ENCODE assay signal across 20 mouse cellular contexts in the genomic region with DNA sequence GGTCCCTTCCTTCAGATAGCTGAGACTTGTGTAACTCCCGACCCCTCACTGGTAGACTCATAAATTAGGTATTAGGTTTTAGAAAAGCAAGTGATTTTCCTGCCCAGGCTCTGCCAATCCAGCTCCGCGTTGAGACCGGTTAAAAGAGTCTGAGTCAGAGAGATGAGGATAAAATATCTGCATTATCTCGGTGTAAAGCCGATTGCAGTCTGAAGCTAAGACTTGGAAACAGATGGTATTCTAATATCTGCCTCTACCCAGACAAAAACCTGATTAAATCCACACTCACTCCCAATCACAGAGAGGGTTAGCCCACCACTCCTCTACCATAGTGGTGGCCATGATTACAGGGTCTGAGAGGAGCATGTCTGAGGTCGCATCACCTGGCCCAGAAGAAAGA.
DNase-seq lines count a peak whose midpoint lies in the region; ATAC-seq and TF ChIP-seq lines count a peak whose summit lies in the region.
"Had no signal": no experiment of that assay in that cellular context is flagged by ENCODE, and none has a peak within 500 bp of the region (broad histone marks: within the 10 kb centered on the region; RNA-seq: fewer than 3 reads in every experiment).

No protein-coding gene starts in this region.

- H3K9me3 ChIP-seq in hindbrain, embryonic 12.5 days (replicated peaks): no peaks in the 10 kb centered on the region
- H3K9me3 ChIP-seq in hindbrain, embryonic 14.5 days (ENCODE audit: control insufficient read depth, low read length): no peaks in the 10 kb centered on the region; the same call in 1 of the 2 replicates
- no peaks in the 10 kb centered on the region for H3K9me3 ChIP-seq in midbrain, embryonic 15.5 days
- no peaks in the 10 kb centered on the region for H3K9me3 ChIP-seq in midbrain, postnatal 0 days (ENCODE audit: low read length)
- H3K9me3 ChIP-seq: embryonic facial prominence, embryonic 13.5 days; forebrain, embryonic 13.5 days; intestine, embryonic 15.5 days had no signal

- no peaks in the 10 kb centered on the region for H3K4me1 ChIP-seq in heart, adult 2 months (ENCODE audit: control insufficient read depth, insufficient read depth, low read length)
- peaks cover 15% of the 10 kb centered on the region for H3K4me1 ChIP-seq in hindbrain, embryonic 12.5 days
- peaks cover 13% of the 10 kb centered on the region; the same call in 1 of the 2 replicates for H3K4me1 ChIP-seq in hindbrain, embryonic 14.5 days (replicated peaks; ENCODE audit: control insufficient read depth, insufficient read depth, low read length)
- peaks cover 11% of the 10 kb centered on the region for H3K4me1 ChIP-seq in midbrain, embryonic 15.5 days
- H3K4me1 ChIP-seq in midbrain, postnatal 0 days (ENCODE audit: insufficient read depth, low read length): no peaks in the 10 kb centered on the region; the same call in 1 of the 2 replicates

- no peak for TF ChIP-seq POLR2A in heart, adult 2 months (IDR thresholded peaks at IDR 0.05; ENCODE audit: insufficient read depth, low read depth, low read length)

- H3K27ac ChIP-seq in heart, adult 2 months: no peak overlapping the region
- peak overlapping the region; percentile 23; the same call in 1 of the 2 replicates for H3K27ac ChIP-seq in hindbrain, embryonic 12.5 days
- no peak overlapping the region for H3K27ac ChIP-seq in hindbrain, embryonic 14.5 days
- H3K27ac ChIP-seq in midbrain, embryonic 15.5 days: 0 out of 2 replicates have a peak overlapping the region, but pooled peaks have one; percentile 29
- no peak overlapping the region for H3K27ac ChIP-seq in midbrain, postnatal 0 days (ENCODE audit: low read depth, low read length)
- H3K27ac ChIP-seq: embryonic facial prominence, embryonic 13.5 days; forebrain, embryonic 13.5 days; gastrocnemius, adult 2 months; heart, embryonic 13.5 days; intestine, embryonic 15.5 days had no signal

- no peaks in the 10 kb centered on the region for H3K79me2 ChIP-seq in heart, adult 2 months (replicated peaks; ENCODE audit: control insufficient read depth, insufficient read depth, low read length)

- intact Hi-C loops in heart, adult 2 months (cut with DNase I): no loop called here

- H3K27me3 ChIP-seq in heart, adult 2 months (ENCODE audit: control insufficient read depth, insufficient read depth, low read length): no peaks in the 10 kb centered on the region
- H3K27me3 ChIP-seq in hindbrain, embryonic 12.5 days: no peaks in the 10 kb centered on the region
- H3K27me3 ChIP-seq in hindbrain, embryonic 14.5 days (ENCODE audit: control insufficient read depth, insufficient read depth, low read length): no peaks in the 10 kb centered on the region
- H3K27me3 ChIP-seq in midbrain, embryonic 15.5 days (replicated peaks): no peaks in the 10 kb centered on the region
- H3K27me3 ChIP-seq in midbrain, postnatal 0 days (ENCODE audit: insufficient read depth, low read length): no peaks in the 10 kb centered on the region
- H3K27me3 ChIP-seq: embryonic facial prominence, embryonic 13.5 days; forebrain, embryonic 13.5 days; heart, embryonic 13.5 days; intestine, embryonic 15.5 days had no signal

- no peak for TF ChIP-seq EP300 in heart, adult 2 months (IDR thresholded peaks at IDR 0.05; ENCODE audit: insufficient read depth, low read depth, low read length)

- H3K4me2 ChIP-seq in hindbrain, embryonic 12.5 days (replicated peaks): no peak overlapping the region
- no peak overlapping the region for H3K4me2 ChIP-seq in hindbrain, embryonic 14.5 days (replicated peaks)
- no peak overlapping the region for H3K4me2 ChIP-seq in midbrain, embryonic 15.5 days
- no peak overlapping the region for H3K4me2 ChIP-seq in midbrain, postnatal 0 days (ENCODE audit: low read depth, low read length, poor library complexity, severe bottlenecking)
- H3K4me2 ChIP-seq: forebrain, embryonic 13.5 days; heart, embryonic 13.5 days; intestine, embryonic 15.5 days had no signal

- no peak for TF ChIP-seq CTCF in heart, adult 2 months (IDR thresholded peaks at IDR 0.05)
- no peak for TF ChIP-seq CTCF in midbrain, postnatal 0 days (IDR thresholded peaks at IDR 0.05)

- ATAC-seq in hindbrain, embryonic 12.5 days (ENCODE audit: low FRiP score): no peak
- ATAC-seq in hindbrain, embryonic 14.5 days (ENCODE audit: low FRiP score): no peak
- no peak for ATAC-seq in midbrain, embryonic 15.5 days (replicated peaks)
- no peak for ATAC-seq in midbrain, postnatal 0 days (ENCODE audit: low FRiP score)
- ATAC-seq: forebrain, embryonic 13.5 days; intestine, embryonic 15.5 days had no signal

- DNase-seq in heart, adult 11 months: peak; percentile 78
- DNase-seq in heart, adult 2 months: no peak
- DNase-seq in hindbrain, embryonic 14.5 days (ENCODE audit: low spot score): no peak
- no peak for DNase-seq in midbrain, postnatal 0 days (ENCODE audit: low spot score)
- DNase-seq in retina, postnatal 7 days (ENCODE audit: low read depth, low spot score): peak; percentile 70
- no peak for DNase-seq in ovary, postnatal 10 days (ENCODE audit: low spot score)
- DNase-seq: adrenal gland, postnatal 10 days; cerebellum, adult 11-12 months; cerebellum, adult 9-10 months; cerebellum, postnatal 25 days; gastrocnemius, adult 2 months; gastrocnemius, postnatal 25 days; heart, adult 18-20 months; heart, postnatal 36 days had no signal

- 82% methylated on average over 7 of the region's 7 CpGs for WGBS in heart, adult 2 months
- WGBS in hindbrain, embryonic 12.5 days: 78% methylated on average over 7 of the region's 7 CpGs
- 72% methylated on average over 7 of the region's 7 CpGs for WGBS in hindbrain, embryonic 14.5 days
- 41% methylated on average over 7 of the region's 7 CpGs for WGBS in midbrain, embryonic 15.5 days
- 56% methylated on average over 7 of the region's 7 CpGs for WGBS in midbrain, postnatal 0 days

- no peak overlapping the region for H3K4me3 ChIP-seq in heart, adult 2 months
- no peak overlapping the region for H3K4me3 ChIP-seq in hindbrain, embryonic 12.5 days
- H3K4me3 ChIP-seq in hindbrain, embryonic 14.5 days (replicated peaks; ENCODE audit: low read length): no peak overlapping the region
- no peak overlapping the region for H3K4me3 ChIP-seq in midbrain, embryonic 15.5 days
- no peak overlapping the region for H3K4me3 ChIP-seq in midbrain, postnatal 0 days (ENCODE audit: low read depth, low read length)
- H3K4me3 ChIP-seq: embryonic facial prominence, embryonic 13.5 days; forebrain, embryonic 13.5 days; gastrocnemius, adult 2 months; heart, embryonic 13.5 days; intestine, embryonic 15.5 days had no signal

- H3K9ac ChIP-seq in heart, adult 2 months (ENCODE audit: low read depth, low read length): no peak overlapping the region
- H3K9ac ChIP-seq in hindbrain, embryonic 12.5 days: no peak overlapping the region
- H3K9ac ChIP-seq in hindbrain, embryonic 14.5 days: no peak overlapping the region
- H3K9ac ChIP-seq in midbrain, embryonic 15.5 days: no peak overlapping the region
- no peak overlapping the region for H3K9ac ChIP-seq in midbrain, postnatal 0 days (replicated peaks; ENCODE audit: low read length, poor library complexity, severe bottlenecking)
- H3K9ac ChIP-seq: embryonic facial prominence, embryonic 13.5 days; forebrain, embryonic 13.5 days; heart, embryonic 13.5 days; intestine, embryonic 15.5 days had no signal

- no peaks in the 10 kb centered on the region for H3K36me3 ChIP-seq in heart, adult 2 months (ENCODE audit: control insufficient read depth, insufficient read depth, low read length)
- no peaks in the 10 kb centered on the region for H3K36me3 ChIP-seq in hindbrain, embryonic 12.5 days
- no peaks in the 10 kb centered on the region for H3K36me3 ChIP-seq in hindbrain, embryonic 14.5 days (replicated peaks; ENCODE audit: control insufficient read depth, insufficient read depth)
- no peaks in the 10 kb centered on the region for H3K36me3 ChIP-seq in midbrain, embryonic 15.5 days (replicated peaks)
- no peaks in the 10 kb centered on the region for H3K36me3 ChIP-seq in midbrain, postnatal 0 days (ENCODE audit: insufficient read depth, low read length)
- H3K36me3 ChIP-seq: embryonic facial prominence, embryonic 13.5 days; heart, embryonic 13.5 days; intestine, embryonic 15.5 days had no signal

Comparison
In these comparisons a context has a peak if more than half of its experiments do, and no peak if none do; other contexts are left out.
1. DNase-seq: peak in heart, adult 11 months (single experiment) and retina, postnatal 7 days (single experiment); none in heart, adult 2 months (0 of 2), hindbrain, embryonic 14.5 days (single experiment), midbrain, postnatal 0 days (single experiment) and ovary, postnatal 10 days (single experiment).
2. H3K27ac ChIP-seq: peak in hindbrain, embryonic 12.5 days (single experiment) and midbrain, embryonic 15.5 days (single experiment); none in heart, adult 2 months (single experiment), hindbrain, embryonic 14.5 days (single experiment) and midbrain, postnatal 0 days (single experiment).